Mouse (Mus musculus) ovary, postnatal 36 days (tissue): Measurements from ENCODE around the gene 1700018F24Rik.
"Not testable (repeated sequence)": the region's sequence is repeated elsewhere in the genome, so short reads cannot be mapped to it uniquely, and the experiment has no call there.

ENCODE experiments used
- DNase-seq: peaks from one replicate; pipeline ENCODE4 v3.0.0; 2022; ENCODE audit warnings: low spot score, mixed read lengths

1700018F24Rik gene

GRCm38 (mm10) chr5:145083201-145083600 lies 40.4 kb downstream of the 1700018F24Rik start:
- not testable (repeated sequence) for DNase-seq

GRCm38 (mm10) chr5:145083632-145084451 lies 41.1 kb downstream of the 1700018F24Rik start, which contains the start of the genes Arpc1a and Kpna7:
TSS of gene Arpc1a (plus strand) at chr5:145083830.
TSS of gene Kpna7 (minus strand) at chr5:145084030.
- peak; percentile 93 for DNase-seq

GRCm38 (mm10) chr5:145084822-145085221 lies 42.0 kb downstream of the 1700018F24Rik start:
- no peak for DNase-seq

- no peak for DNase-seq
Measured at GRCm38 (mm10) chr5:145088186-145088585, 45.4 kb downstream of the 1700018F24Rik start.

GRCm38 (mm10) chr5:145089878-145090277 lies 47.1 kb downstream of the 1700018F24Rik start:
- no peak for DNase-seq
